Mouse (Mus musculus) lung, embryonic 16.5 days (tissue): ENCODE measurements at regions not wholly inside any gene's neighbourhood (a gene's known extent, or its start where the extent isn't known, plus 50 kb on each side); places are given as distances from the start of the nearest gene placed in this dataset.
A peak's percentile ranks its signal among the peaks of the same experiment; 100 is the strongest.

ENCODE experiments used
- ATAC-seq: fragments of 200-750 bp; cut with Nextera tagmentation; 2 replicates; pipeline ENCODE4 v1.8.0; 2017; ENCODE audit warnings: low read depth, mild to moderate bottlenecking, moderate library complexity
- H3K27ac ChIP-seq: fragments of 300-500 bp; sonication (generic); 2 replicates; pipeline ENCODE4 v1.5.1; 2014; ENCODE audit warnings: mild to moderate bottlenecking, control low read depth, low read length
- H3K27me3 ChIP-seq: fragments of 300-500 bp; sonication (generic); 2 replicates; pipeline ENCODE4 v1.6.1; 2014; ENCODE audit warnings: low read depth, low read length, mixed read lengths; ENCODE audit not compliant: control insufficient read depth, insufficient read depth
- H3K36me3 ChIP-seq: fragments of 300-500 bp; sonication (generic); 2 replicates; pipeline ENCODE4 v1.6.1; 2014; ENCODE audit warnings: low read length; ENCODE audit not compliant: control insufficient read depth, insufficient read depth
- H3K4me1 ChIP-seq: fragments of 300-500 bp; sonication (generic); replicated peaks from 2 replicates; pipeline ENCODE4 v1.6.1; 2014; ENCODE audit warnings: low read length, mixed read lengths; ENCODE audit not compliant: control insufficient read depth, insufficient read depth
- H3K4me2 ChIP-seq: fragments of 300-500 bp; sonication (generic); 2 replicates; pipeline ENCODE4 v1.6.1; 2014; ENCODE audit warnings: low read depth, low read length, control low read depth
- H3K4me3 ChIP-seq: fragments of 300-500 bp; sonication (generic); 2 replicates; pipeline ENCODE4 v1.5.1; 2014; ENCODE audit warnings: mild to moderate bottlenecking, low read length, control low read depth
- H3K9ac ChIP-seq: fragments of 300-500 bp; sonication (generic); 2 replicates; pipeline ENCODE4 v1.6.1; 2014; ENCODE audit warnings: low read length, control low read depth
- H3K9me3 ChIP-seq: fragments of 300-500 bp; sonication (generic); 2 replicates; pipeline ENCODE4 v1.6.1; 2016; ENCODE audit warnings: low read length; ENCODE audit not compliant: control insufficient read depth
- WGBS: fragments of 180-500 bp; shearing (Covaris S2); extraction: QIAGEN DNeasy Blood & Tissue Kit; methylation state at CpG from one replicate; pipeline ENCODE4 v1.1.7; 2014; 5-methylcytosine and 5-hydroxymethylcytosine counted together

- 17% methylated on average over 2 of the region's 2 CpGs for WGBS
- no peak overlapping the region for H3K27ac ChIP-seq
- H3K9me3 ChIP-seq, result no peaks in the 10 kb centered on the region
- H3K4me1 ChIP-seq, result peaks cover 6% of the 10 kb centered on the region; the same call in 1 of the 2 replicates
- H3K36me3 ChIP-seq, result no peaks in the 10 kb centered on the region
- H3K4me3 ChIP-seq, result no peak overlapping the region
- no peak overlapping the region for H3K4me2 ChIP-seq
- H3K9ac ChIP-seq, result no peak overlapping the region
- no peaks in the 10 kb centered on the region for H3K27me3 ChIP-seq
- ATAC-seq, result peak; percentile 52; the same call in 1 of the 2 replicates
These were observed 149.9 kb upstream of the Sox11 start for GRCm38 (mm10) chr12:27492270-27492669.

GRCm38 (mm10) chr12:27481230-27481629 lies 138.9 kb upstream of the Sox11 start:
- Histone ChIP-seq H3K9me3 (no peaks in the 10 kb centered on the region), H3K4me1 (no peaks in the 10 kb centered on the region), H3K4me3 (no peak overlapping the region), H3K27me3 (no peaks in the 10 kb centered on the region), H3K27ac (no peak overlapping the region), H3K36me3 (no peaks in the 10 kb centered on the region), H3K9ac (no peak overlapping the region), H3K4me2 (no peak overlapping the region)
- ATAC-seq, result no peak

DNA sequence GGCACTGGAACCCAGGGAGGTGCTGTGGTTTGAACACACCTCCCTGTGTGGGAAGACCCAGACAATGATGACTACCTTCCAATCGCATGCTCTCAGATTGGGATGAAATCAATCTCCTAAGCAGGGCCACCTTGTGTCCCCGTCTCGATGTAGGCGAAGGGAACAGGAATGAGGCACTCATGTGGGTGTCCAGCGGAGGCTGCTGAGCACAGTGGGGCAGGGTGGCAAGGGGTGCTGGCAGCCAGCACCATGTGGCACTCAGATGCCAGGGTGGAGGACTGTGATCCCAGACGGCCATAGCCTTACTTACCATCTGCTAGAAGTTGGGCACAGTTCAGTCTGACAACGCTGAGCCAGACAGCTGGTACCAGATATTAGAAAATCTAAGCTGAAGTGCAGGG lies 137.2 kb upstream of the Sox11 start:
- Histone ChIP-seq H3K27ac (no peak overlapping the region), H3K36me3 (no peaks in the 10 kb centered on the region), H3K4me2 (no peak overlapping the region), H3K4me3 (no peak overlapping the region), H3K9ac (no peak overlapping the region), H3K4me1 (peaks cover 4% of the 10 kb centered on the region), H3K27me3 (no peaks in the 10 kb centered on the region), H3K9me3 (no peaks in the 10 kb centered on the region)
- ATAC-seq, result no peak
- WGBS, result 88% methylated on average over 7 of the region's 7 CpGs

DNA sequence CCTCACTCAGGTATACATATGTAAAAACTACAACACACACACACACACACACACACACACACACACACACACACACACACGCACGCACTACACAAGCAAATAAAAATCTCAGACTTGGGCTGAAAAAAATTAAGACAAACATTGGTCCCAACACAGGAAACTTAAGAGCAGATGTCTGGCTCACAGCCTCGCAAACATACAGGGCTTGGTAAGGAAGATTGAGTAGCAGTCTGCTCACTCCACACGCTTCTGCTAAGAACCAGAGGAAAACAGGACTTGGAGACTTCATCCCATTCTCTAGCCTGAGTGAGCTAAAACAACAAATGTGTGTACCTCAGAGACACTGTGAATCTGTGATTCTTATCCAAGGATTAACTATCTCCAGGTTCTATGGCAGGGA lies 132.3 kb upstream of the Sox11 start:
- H3K36me3 ChIP-seq, result no peaks in the 10 kb centered on the region
- no peak overlapping the region for H3K4me2 ChIP-seq
- peak overlapping the region; percentile 76 for H3K27ac ChIP-seq
- H3K4me1 ChIP-seq, result peaks cover 13% of the 10 kb centered on the region
- no peaks in the 10 kb centered on the region for H3K9me3 ChIP-seq
- no peak overlapping the region for H3K9ac ChIP-seq
- peak; percentile 65 for ATAC-seq
- no peak overlapping the region for H3K4me3 ChIP-seq
- 10% methylated on average over 4 of the region's 4 CpGs for WGBS
- no peaks in the 10 kb centered on the region for H3K27me3 ChIP-seq

DNA sequence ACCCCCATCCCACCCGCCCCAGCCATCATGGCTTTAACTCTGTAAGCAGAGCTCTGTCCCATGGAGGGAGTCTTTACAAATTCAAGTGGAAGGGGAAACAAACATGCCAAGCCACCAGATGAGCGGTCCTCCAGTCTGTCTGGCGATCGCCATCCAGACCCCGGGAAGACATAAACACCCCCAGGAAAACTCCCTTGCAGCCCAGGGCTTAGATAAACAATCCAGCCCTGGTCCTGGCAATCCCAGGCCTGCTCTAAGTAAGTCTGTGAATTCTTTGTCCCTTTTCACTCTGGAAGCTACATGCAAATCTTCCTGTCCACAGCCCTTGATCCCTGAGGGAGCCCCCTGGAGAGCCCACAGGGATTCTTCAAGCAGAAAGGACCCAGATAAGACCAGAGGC lies 129.2 kb upstream of the Sox11 start:
- H3K4me1 ChIP-seq, result peaks cover 13% of the 10 kb centered on the region
- no peak overlapping the region for H3K4me2 ChIP-seq
- H3K36me3 ChIP-seq, result no peaks in the 10 kb centered on the region
- H3K27ac ChIP-seq, result peak overlapping the region; percentile 59
- H3K27me3 ChIP-seq, result no peaks in the 10 kb centered on the region
- peak overlapping the region; percentile 20; the same call in 1 of the 2 replicates for H3K9ac ChIP-seq
- no peak overlapping the region for H3K4me3 ChIP-seq
- WGBS, result 15% methylated on average over 5 of the region's 5 CpGs
- H3K9me3 ChIP-seq, result no peaks in the 10 kb centered on the region
- 0 out of 2 replicates have a peak, but pooled peaks have one; percentile 37 for ATAC-seq

GRCm38 (mm10) chr12:27470346-27470745 lies 128.0 kb upstream of the Sox11 start:
- no peak overlapping the region for H3K4me3 ChIP-seq
- no peaks in the 10 kb centered on the region for H3K36me3 ChIP-seq
- ATAC-seq, result no peak
- no peak overlapping the region for H3K4me2 ChIP-seq
- no peaks in the 10 kb centered on the region for H3K27me3 ChIP-seq
- no peaks in the 10 kb centered on the region for H3K9me3 ChIP-seq
- no peak overlapping the region for H3K9ac ChIP-seq
- H3K4me1 ChIP-seq, result peaks cover 19% of the 10 kb centered on the region
- no peak overlapping the region for H3K27ac ChIP-seq

DNA sequence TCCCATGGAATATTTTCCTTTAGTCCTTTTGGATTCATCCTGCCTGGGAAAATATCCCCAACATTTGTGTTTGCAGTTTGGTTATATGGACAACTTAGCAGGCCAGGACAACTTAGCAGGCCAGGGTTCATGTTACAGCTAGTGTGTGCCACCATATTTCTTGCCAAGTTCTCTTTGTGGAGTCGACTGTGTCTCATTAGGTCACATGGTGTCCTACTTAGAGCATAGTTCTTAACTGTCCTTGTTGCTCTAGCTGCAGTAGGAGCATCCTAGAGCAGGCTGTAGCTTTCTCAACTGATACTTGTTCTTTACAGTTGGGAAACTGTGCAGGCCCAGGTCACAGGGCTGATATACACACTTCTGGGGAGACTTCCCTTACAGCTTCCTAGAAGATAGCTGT lies 126.4 kb upstream of the Sox11 start:
- Histone ChIP-seq H3K27me3 (no peaks in the 10 kb centered on the region), H3K4me2 (no peak overlapping the region), H3K9ac (no peak overlapping the region), H3K4me1 (peaks cover 12% of the 10 kb centered on the region), H3K27ac (no peak overlapping the region), H3K4me3 (no peak overlapping the region), H3K36me3 (no peaks in the 10 kb centered on the region), H3K9me3 (no peaks in the 10 kb centered on the region)
- WGBS, result 57% methylated on average over 1 of the region's 1 CpGs
- no peak for ATAC-seq

GRCm38 (mm10) chr12:27468141-27468540 lies 125.8 kb upstream of the Sox11 start:
- H3K36me3 ChIP-seq, result no peaks in the 10 kb centered on the region
- H3K9ac ChIP-seq, result no peak overlapping the region
- ATAC-seq, result no peak
- WGBS, result 84% methylated on average over 3 of the region's 3 CpGs
- H3K4me2 ChIP-seq, result no peak overlapping the region
- no peaks in the 10 kb centered on the region for H3K9me3 ChIP-seq
- no peaks in the 10 kb centered on the region for H3K27me3 ChIP-seq
- no peak overlapping the region for H3K4me3 ChIP-seq
- peaks cover 12% of the 10 kb centered on the region for H3K4me1 ChIP-seq
- no peak overlapping the region for H3K27ac ChIP-seq

- no peak overlapping the region for H3K4me3 ChIP-seq
- 18% methylated on average over 3 of the region's 3 CpGs for WGBS
- no peaks in the 10 kb centered on the region for H3K36me3 ChIP-seq
- H3K9ac ChIP-seq, result no peak overlapping the region
- no peak overlapping the region for H3K27ac ChIP-seq
- H3K4me1 ChIP-seq, result peaks cover 7% of the 10 kb centered on the region; the same call in 1 of the 2 replicates
- H3K9me3 ChIP-seq, result no peaks in the 10 kb centered on the region
- no peak overlapping the region for H3K4me2 ChIP-seq
- ATAC-seq, result peak; percentile 47; the same call in 1 of the 2 replicates
- H3K27me3 ChIP-seq, result no peaks in the 10 kb centered on the region
These were observed 123.3 kb upstream of the Sox11 start for GRCm38 (mm10) chr12:27465499-27466150.

GRCm38 (mm10) chr12:27458674-27459073 lies 116.3 kb upstream of the Sox11 start:
- no peaks in the 10 kb centered on the region for H3K4me1 ChIP-seq
- 53% methylated on average over 4 of the region's 4 CpGs for WGBS
- ATAC-seq, result no peak

More at GRCm38 (mm10) chr12:27458674-27459073, 116.3 kb upstream of the Sox11 start:
- Histone ChIP-seq H3K27ac (no peak overlapping the region), H3K4me3 (no peak overlapping the region), H3K9ac (no peak overlapping the region), H3K9me3 (no peaks in the 10 kb centered on the region; the same call in 1 of the 2 replicates), H3K36me3 (no peaks in the 10 kb centered on the region), H3K27me3 (no peaks in the 10 kb centered on the region), H3K4me2 (no peak overlapping the region)
